Mouse (Mus musculus) retina, adult 2 months (tissue): ENCODE measurements around the gene Ifi213.
"Not testable (repeated sequence)": the region's sequence is repeated elsewhere in the genome, so short reads cannot be mapped to it uniquely, and the experiment has no call there.

Experiments used
- DNase-seq: peaks from one replicate; pipeline ENCODE4 v3.0.0-alpha.2; 2012; ENCODE audit warnings: low read depth, low spot score

Ifi213 gene

GRCm38 (mm10) chr1:173598838-173599494, at the start of gene Ifi213:
Gene Ifi213, minus strand, starts transcription at chr1:173599274.
- DNase-seq = not testable (repeated sequence)

GRCm38 (mm10) chr1:173645393-173645792, 46.3 kb upstream of the Ifi213 start:
- no peak for DNase-seq

GRCm38 (mm10) chr1:173633969-173634645, 35.0 kb upstream of the Ifi213 start:
- DNase-seq = no peak

GRCm38 (mm10) chr1:173630622-173631021, 31.5 kb upstream of the Ifi213 start, which contains the start of gene Ifi209:
Gene Ifi209, plus strand, starts transcription at chr1:173630917.
- not testable (repeated sequence) for DNase-seq

GRCm38 (mm10) chr1:173626686-173627085, 27.6 kb upstream of the Ifi213 start:
- DNase-seq = no peak

GRCm38 (mm10) chr1:173624052-173624451, 25.0 kb upstream of the Ifi213 start:
- no peak for DNase-seq

GRCm38 (mm10) chr1:173622216-173622615, 23.1 kb upstream of the Ifi213 start:
- not testable (repeated sequence) for DNase-seq

GRCm38 (mm10) chr1:173610291-173610690, 11.2 kb upstream of the Ifi213 start:
- not testable (repeated sequence) for DNase-seq

- not testable (repeated sequence) for DNase-seq
Observed at GRCm38 (mm10) chr1:173589698-173590097, 9.4 kb downstream of the Ifi213 start.

GRCm38 (mm10) chr1:173579921-173580585, 19.0 kb downstream of the Ifi213 start:
- DNase-seq = no peak

- DNase-seq = no peak
Observed at GRCm38 (mm10) chr1:173579079-173579478, 20.0 kb downstream of the Ifi213 start.

GRCm38 (mm10) chr1:173550491-173551050, 48.5 kb downstream of the Ifi213 start:
- DNase-seq = not testable (repeated sequence)

GRCm38 (mm10) chr1:173548798-173549197, 50.3 kb downstream of the Ifi213 start:
- DNase-seq = not testable (repeated sequence)

GRCm38 (mm10) chr1:173535791-173536190, 63.3 kb downstream of the Ifi213 start, which contains the start of gene Ifi214:
Gene Ifi214, minus strand, starts transcription at chr1:173535957.
- not testable (repeated sequence) for DNase-seq

- DNase-seq = no peak
Observed at GRCm38 (mm10) chr1:173521452-173521851, 77.6 kb downstream of the Ifi213 start.
